Mouse (Mus musculus) CH12.LX (cell line): ENCODE data around the gene Ndufs4. TPM values are rescaled to one million over a fixed set of nuclear protein-coding genes. Genes with fewer than 3 reads are reported as not detected.

Experiments used
- DNase-seq: peaks from one replicate; pipeline ENCODE4 v3.0.0-alpha.2; 2013; ENCODE audit errors: extremely low read depth
- H3K27ac ChIP-seq: 2 replicates; pipeline ENCODE4 v1.5.1; 2012; ENCODE audit warnings: low read depth, mild to moderate bottlenecking, control low read depth, moderate library complexity; ENCODE audit not compliant: insufficient read depth
- H3K27me3 ChIP-seq: replicated peaks from 2 replicates; pipeline ENCODE3; 2012; ENCODE audit warnings: inconsistent platforms
- H3K36me3 ChIP-seq, 2 experiments: replicated peaks in 1 of 2; 2 replicates each; pipeline versions ENCODE3 to v1.6.1; 2012; ENCODE audit warnings: inconsistent platforms in 1 of 2, low read length in 1 of 2, mild to moderate bottlenecking in 1 of 2, mixed read lengths in 1 of 2, moderate library complexity in 1 of 2; ENCODE audit not compliant: control insufficient read depth in 1 of 2, insufficient read depth in 1 of 2
- H3K4me1 ChIP-seq, 2 experiments: 2 replicates each; pipeline ENCODE4 v1.6.1; 2012; ENCODE audit warnings: inconsistent platforms in 1 of 2, moderate library complexity in 1 of 2; ENCODE audit not compliant: insufficient read depth in 2 of 2, control insufficient read depth in 1 of 2
- H3K4me2 ChIP-seq: 2 replicates; pipeline ENCODE4 v1.6.1; 2012; ENCODE audit warnings: low read depth, mild to moderate bottlenecking, control low read depth; ENCODE audit not compliant: poor library complexity, insufficient read depth, severe bottlenecking
- H3K4me3 ChIP-seq, 3 experiments: fragments of 150-350 bp in 1 of 3; sonication (generic) in 1 of 3; replicated peaks in 1 of 3; 2 replicates each; pipeline versions ENCODE3 to v1.5.1; 2011 to 2012; ENCODE audit warnings: low read depth in 2 of 3, low read length in 2 of 3, mild to moderate bottlenecking in 2 of 3, moderate library complexity in 2 of 3, control low read depth in 1 of 3, improper control_type of control experiment in 1 of 3, inconsistent platforms in 1 of 3, mixed read lengths in 1 of 3; ENCODE audit not compliant: poor library complexity in 1 of 3
- H3K79me2 ChIP-seq: replicated peaks from 2 replicates; pipeline ENCODE4 v1.6.1; 2012; ENCODE audit warnings: mild to moderate bottlenecking, moderate library complexity; ENCODE audit not compliant: control insufficient read depth, poor library complexity, insufficient read depth, severe bottlenecking; ENCODE audit errors: extremely low read depth
- H3K9ac ChIP-seq: 2 replicates; pipeline ENCODE4 v1.6.1; 2012; ENCODE audit warnings: low read depth, mild to moderate bottlenecking, control low read depth, moderate library complexity; ENCODE audit not compliant: insufficient read depth
- H3K9me3 ChIP-seq: replicated peaks from 2 replicates; pipeline ENCODE3; 2012; ENCODE audit warnings: low read length, inconsistent platforms, mixed read lengths
- CHD1 ChIP-seq: IDR thresholded peaks from 2 replicates; pipeline ENCODE4 v1.6.1; 2012; ENCODE audit warnings: low read depth, low read length, improper control_type of control experiment, inconsistent platforms
- CTCF ChIP-seq, 2 experiments: IDR thresholded peaks in 1 of 2; conservative IDR thresholded peaks in 1 of 2; 2 replicates each; pipeline ENCODE4 v1.5.1; 2011 to 2012; ENCODE audit warnings: low read depth in 2 of 2, low read length in 2 of 2, improper control_type of control experiment in 1 of 2, inconsistent platforms in 1 of 2, mild to moderate bottlenecking in 1 of 2, moderate library complexity in 1 of 2
- EP300 ChIP-seq: IDR thresholded peaks from 2 replicates; pipeline ENCODE4 v1.6.1; 2011; ENCODE audit warnings: low read length, improper control_type of control experiment
- IRF4 ChIP-seq: IDR thresholded peaks from 2 replicates; pipeline ENCODE4 v1.6.1; 2014; ENCODE audit warnings: low read depth, mild to moderate bottlenecking, inconsistent platforms, low read length, improper control_type of control experiment
- JUND ChIP-seq: conservative IDR thresholded peaks from 2 replicates; pipeline ENCODE4 v1.6.1; 2011; ENCODE audit warnings: low read depth, low read length, improper control_type of control experiment
- KAT2A ChIP-seq: IDR thresholded peaks from 2 replicates; pipeline ENCODE4 v1.6.1; 2012; ENCODE audit warnings: low read length, improper control_type of control experiment, inconsistent platforms; ENCODE audit not compliant: insufficient replicate concordance
- MAZ ChIP-seq: IDR thresholded peaks from 2 replicates; pipeline ENCODE4 v1.6.1; 2012; ENCODE audit warnings: low read depth, mild to moderate bottlenecking, inconsistent platforms, low read length, improper control_type of control experiment, moderate library complexity
- MXI1 ChIP-seq: IDR thresholded peaks from 2 replicates; pipeline ENCODE4 v1.6.1; 2011; ENCODE audit warnings: mild to moderate bottlenecking, low read depth, low read length, improper control_type of control experiment
- MYC ChIP-seq: IDR thresholded peaks from 2 replicates; pipeline ENCODE4 v1.6.1; 2011; ENCODE audit warnings: low read depth, mild to moderate bottlenecking, improper control_type of control experiment, low read length
- NRF1 ChIP-seq: IDR thresholded peaks from 2 replicates; pipeline ENCODE4 v1.6.1; 2014; ENCODE audit warnings: low read depth, mild to moderate bottlenecking, inconsistent platforms, low read length, improper control_type of control experiment, moderate library complexity
- POLR2AphosphoS2 ChIP-seq: IDR thresholded peaks from 2 replicates; pipeline ENCODE4 v1.6.1; 2011; ENCODE audit warnings: low read depth, low read length, improper control_type of control experiment
- RCOR1 ChIP-seq: conservative IDR thresholded peaks from 2 replicates; pipeline ENCODE4 v1.6.1; 2012; ENCODE audit warnings: low read depth, mild to moderate bottlenecking, inconsistent platforms, low read length, improper control_type of control experiment
- SIN3A ChIP-seq: IDR thresholded peaks from 2 replicates; pipeline ENCODE4 v1.6.1; 2012; ENCODE audit warnings: low read length, improper control_type of control experiment, inconsistent platforms
- SMC3 ChIP-seq: IDR thresholded peaks from 2 replicates; pipeline ENCODE4 v1.6.1; 2011; ENCODE audit warnings: low read depth, low read length, improper control_type of control experiment
- TBP ChIP-seq: conservative IDR thresholded peaks from 2 replicates; pipeline ENCODE4 v1.6.1; 2011; ENCODE audit warnings: low read depth, low read length, improper control_type of control experiment
- USF1 ChIP-seq: IDR thresholded peaks from 2 replicates; pipeline ENCODE4 v1.6.1; 2014; ENCODE audit warnings: low read depth, mild to moderate bottlenecking, inconsistent platforms, low read length, improper control_type of control experiment
- ZC3H11A ChIP-seq: IDR thresholded peaks from 2 replicates; pipeline ENCODE4 v1.6.1; 2012; ENCODE audit warnings: low read depth, mild to moderate bottlenecking, inconsistent platforms, low read length, improper control_type of control experiment
- ZMIZ1 ChIP-seq: IDR thresholded peaks from 2 replicates; pipeline ENCODE4 v1.6.1; 2012; ENCODE audit warnings: low read depth, mild to moderate bottlenecking, inconsistent platforms, low read length, improper control_type of control experiment
- ZNF384 ChIP-seq: IDR thresholded peaks from 2 replicates; pipeline ENCODE4 v1.6.1; 2012; ENCODE audit warnings: low read depth, low read length, improper control_type of control experiment, inconsistent platforms
- dilution Hi-C: fragments of 300-500 bp; cut with MboI; formaldehyde crosslinking; loops from 2 replicates; pipeline ENCODE4 v1.14.3; 2020; ENCODE audit warnings: low sequenced_read_pairs; ENCODE audit not compliant: extremely low pct_unique_long_range_greater_than_20kb, extremely low pct_ligation_motif_present
- in situ Hi-C: fragments of 300-500 bp; cut with MboI; formaldehyde crosslinking; loops from 3 replicates; pipeline ENCODE4 v1.14.3; 2019; ENCODE audit warnings: low sequenced_read_pairs, low pct_ligation_motif_present, low pct_unique_long_range_greater_than_20kb, mixed read lengths
- polyA plus RNA-seq: library from polyadenylated mRNA; unstranded; fragments of >175 nt; gene quantifications from 2 replicates; pipeline ENCODE4 v1.2.1, GENCODE M21; 2012; ENCODE audit warnings: low read depth; ENCODE audit not compliant: insufficient read length
- total RNA-seq, 2 experiments: library from RNA; depleted of rRNA; stranded (reverse); fragments of 300-350 nt in 1 of 2; fragments of >200 nt in 1 of 2; gene quantifications; 2 replicates each; pipeline ENCODE4 v1.2.3; 2012 to 2014

Gene Ndufs4
- total and polyA plus RNA-seq, 3 experiments = 108 to 218 (median 120) TPM

DNA sequence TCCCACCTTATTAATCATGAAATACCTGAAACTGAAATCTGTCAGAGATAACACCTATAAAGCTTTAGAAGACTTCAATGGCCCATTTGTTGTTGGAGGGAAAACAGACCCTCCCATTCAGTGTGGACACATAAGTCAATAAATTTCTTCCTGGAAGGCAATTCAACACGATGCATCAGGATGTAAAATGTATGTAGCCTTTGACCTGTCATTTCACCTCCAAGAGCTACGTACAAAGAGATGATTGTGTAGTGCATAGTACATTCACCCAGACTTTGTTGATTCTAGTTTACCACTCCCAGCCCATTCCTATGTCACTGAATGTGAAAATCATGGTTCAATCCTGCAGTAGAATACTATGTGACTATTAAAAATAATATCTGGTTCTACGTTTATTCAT is 31.3 kb upstream of the Ndufs4 start:
- dilution Hi-C loops = no loop called here

DNA sequence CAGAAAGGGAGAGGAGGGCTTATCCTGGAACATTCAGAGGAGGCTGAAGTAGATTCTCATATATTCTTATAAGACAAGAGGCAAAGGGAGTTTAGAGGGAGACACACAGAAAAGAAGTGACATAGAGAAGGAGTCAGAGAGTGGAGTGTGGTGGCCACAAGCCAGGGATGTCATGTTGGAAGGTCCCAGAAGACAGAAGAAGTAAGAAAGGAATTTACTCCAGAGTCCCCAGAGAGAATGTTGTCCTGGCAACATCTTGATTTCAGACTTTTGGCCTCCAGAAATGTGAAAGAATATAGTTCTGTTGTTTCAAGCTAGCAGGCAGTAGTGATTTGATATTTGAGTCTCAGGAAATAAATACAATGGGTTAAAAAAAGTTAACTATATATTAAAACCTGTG is 24.3 kb upstream of the Ndufs4 start:
- TF ChIP-seq MYC (no peak), IRF4 (no peak)
- TF ChIP-seq, all 38 proteins: peak for 0
- no peaks in the 10 kb centered on the region for H3K36me3 ChIP-seq
- dilution Hi-C loops = no loop called here
- H3K9me3 ChIP-seq = no peaks in the 10 kb centered on the region
- no peaks in the 10 kb centered on the region for H3K79me2 ChIP-seq
- H3K4me1 ChIP-seq = peaks cover 2 to 4% of the 10 kb centered on the region in 2 experiments; a peak in 3 of 4 replicates
- no peak overlapping the region for H3K4me2 ChIP-seq
- no peak overlapping the region for H3K9ac ChIP-seq
- in situ Hi-C loops = no loop called here
- DNase-seq = no peak
- no peak overlapping the region for H3K4me3 ChIP-seq
- no peak overlapping the region for H3K27ac ChIP-seq
- H3K27me3 ChIP-seq = no peaks in the 10 kb centered on the region

More for the DNA sequence above, 31.3 kb upstream of the Ndufs4 start:
- in situ Hi-C loops = no loop called here
- H3K36me3 ChIP-seq = no peaks in the 10 kb centered on the region
- TF ChIP-seq KAT2A = no peak
- TF ChIP-seq CTCF (conservative IDR thresholded peaks at IDR 0.05 in 1 of 2, IDR thresholded peaks at IDR 0.05 in 1 of 2; ENCODE audit: low read depth in 2 of 2, low read length in 2 of 2) = no peak
- no peak for TF ChIP-seq ZMIZ1
- TF ChIP-seq MAZ = no peak
- no peak for TF ChIP-seq CHD1
- no peak for TF ChIP-seq EP300
- no peak for TF ChIP-seq POLR2AphosphoS2
- TF ChIP-seq USF1 = no peak
- no peak for TF ChIP-seq ZC3H11A
- TF ChIP-seq MYC = no peak
- no peak for TF ChIP-seq SMC3
- TF ChIP-seq MXI1 = no peak
- no peak for TF ChIP-seq SIN3A
- TF ChIP-seq NRF1 = no peak
- no peak for TF ChIP-seq JUND
- TF ChIP-seq RCOR1 = no peak
- TF ChIP-seq TBP = no peak
- TF ChIP-seq IRF4 = no peak
- TF ChIP-seq ZNF384 = no peak
- H3K9ac ChIP-seq = no peak overlapping the region
- no peaks in the 10 kb centered on the region for H3K79me2 ChIP-seq
- no peaks in the 10 kb centered on the region for H3K4me1 ChIP-seq
- no peak overlapping the region for H3K4me2 ChIP-seq
- no peaks in the 10 kb centered on the region for H3K27me3 ChIP-seq
- no peaks in the 10 kb centered on the region for H3K9me3 ChIP-seq
- no peak overlapping the region for H3K27ac ChIP-seq
- no peak for DNase-seq
- no peak overlapping the region for H3K4me3 ChIP-seq
